Mouse (Mus musculus) ES-Bruce4 (cell line): ENCODE measurements around the gene Hormad2.

ENCODE experiments used
- CTCF ChIP-seq: IDR thresholded peaks from one replicate; pipeline ENCODE4 v1.8.1; 2011; ENCODE audit warnings: low read depth, low read length
- POLR2A ChIP-seq: IDR thresholded peaks from one replicate; pipeline ENCODE4 v1.8.1; 2011; ENCODE audit warnings: low read length; ENCODE audit not compliant: insufficient read depth

GRCm38 (mm10) chr11:4332961-4333360 lies 107.9 kb downstream of the Hormad2 start:
- TF ChIP-seq POLR2A (no peak), CTCF (no peak)
